Mouse (Mus musculus): ENCODE data around the gene Vat1.

GRCm38 (mm10) chr11:101465869-101466551 lies at the start of gene Vat1:
- peak; percentile 84 for TF ChIP-seq POLR2A (IDR thresholded peaks at IDR 0.05; ENCODE audit: insufficient read length, low read depth)
- peak; percentile 90 for TF ChIP-seq POLR2AphosphoS2 (IDR thresholded peaks at IDR 0.05; ENCODE audit: insufficient read length, low read depth)
- TF ChIP-seq TCF12 (IDR thresholded peaks at IDR 0.05; ENCODE audit: insufficient read depth, poor library complexity, severe bottlenecking) = no peak
- TF ChIP-seq CEBPB (IDR thresholded peaks at IDR 0.05; ENCODE audit: insufficient read depth, poor library complexity, severe bottlenecking) = no peak
- no peak for TF ChIP-seq SRF (IDR thresholded peaks at IDR 0.05; ENCODE audit: control insufficient read depth, insufficient read length, low read depth)
- peak; percentile 28 for TF ChIP-seq E2F4 (IDR thresholded peaks at IDR 0.05; ENCODE audit: insufficient read depth)
- TF ChIP-seq USF1 (IDR thresholded peaks at IDR 0.05; ENCODE audit: low read depth) = no peak

Data from myocyte (in vitro differentiated cells).